Mouse (Mus musculus): ENCODE results near the gene Smyd3. TPM values are rescaled to one million over a fixed set of nuclear protein-coding genes. Genes with fewer than 3 reads are reported as not detected.

The Smyd3 gene
- polyA plus RNA-seq, 1 experiment from 2014 or later, result 12.7 TPM

DNA sequence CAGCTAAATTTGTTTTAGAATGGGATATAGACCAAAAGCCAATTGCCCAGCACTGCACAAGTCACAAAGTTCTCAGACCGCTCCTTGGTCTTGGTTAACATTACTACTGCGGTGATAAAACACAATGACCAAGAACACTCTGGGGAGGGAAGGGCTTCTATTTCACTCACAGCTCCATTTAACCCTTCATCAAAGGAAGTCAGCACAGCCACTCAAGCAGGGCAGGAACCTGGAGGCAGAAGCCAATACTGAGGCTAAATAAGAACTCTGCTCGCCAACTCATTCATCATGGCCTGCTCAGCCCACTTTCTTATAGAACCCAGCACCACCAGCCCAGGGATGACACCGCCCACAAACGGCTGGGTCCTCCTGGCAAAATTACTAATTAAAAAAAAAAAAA is 29.3 kb downstream of the Smyd3 start:
- DNase-seq (ENCODE audit: low read depth, low spot score), result no peak
- POLR2A ChIA-PET, result no interaction called here
- CTCF ChIA-PET, result interaction anchor here (2.3 kb wide), 1 partner anchor 14 kb away, joined by 7 read pairs; no protein-coding TSS in a partner anchor
- H3K27me3 ChIP-seq, result no peaks in the 10 kb centered on the region
- ATAC-seq, result no peak
- no peak for TF ChIP-seq CTCF (IDR thresholded peaks at IDR 0.05)
- in situ Hi-C loops (cut with MboI; ENCODE audit: low pct_unique_long_range_greater_than_20kb), result loop anchor here (25.0 kb wide), 1 partner anchor 801 kb away; no protein-coding TSS in a partner anchor

DNA sequence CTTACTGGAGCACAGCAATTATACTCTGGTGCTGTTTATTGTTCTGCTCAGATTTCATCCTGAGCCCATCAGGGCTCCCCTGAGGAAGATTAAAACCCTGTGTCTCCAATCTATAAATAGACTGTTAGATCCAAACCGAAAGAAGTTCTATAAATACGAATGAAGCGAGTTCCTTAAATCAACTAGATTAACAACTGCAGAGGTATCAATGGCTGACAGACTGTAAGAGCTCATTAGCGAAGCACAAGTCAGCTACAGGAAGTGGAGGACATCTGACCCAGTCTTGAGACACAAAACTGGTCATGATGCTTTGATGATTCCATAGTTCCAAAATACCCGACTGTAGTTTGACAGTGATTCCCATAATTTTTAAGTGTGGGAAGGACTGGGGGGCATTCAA is 29.9 kb downstream of the Smyd3 start:
- no peak for TF ChIP-seq CTCF (IDR thresholded peaks at IDR 0.05)
- no peaks in the 10 kb centered on the region for H3K27me3 ChIP-seq
- no peak for DNase-seq (ENCODE audit: low read depth, low spot score)
- in situ Hi-C loops (cut with MboI; ENCODE audit: low pct_unique_long_range_greater_than_20kb), result loop anchor here (25.0 kb wide), 1 partner anchor 801 kb away; no protein-coding TSS in a partner anchor
- POLR2A ChIA-PET, result no interaction called here
- CTCF ChIA-PET, result interaction anchor here (2.3 kb wide), 1 partner anchor 15 kb away, joined by 7 read pairs; no protein-coding TSS in a partner anchor
- ATAC-seq, result no peak

DNA sequence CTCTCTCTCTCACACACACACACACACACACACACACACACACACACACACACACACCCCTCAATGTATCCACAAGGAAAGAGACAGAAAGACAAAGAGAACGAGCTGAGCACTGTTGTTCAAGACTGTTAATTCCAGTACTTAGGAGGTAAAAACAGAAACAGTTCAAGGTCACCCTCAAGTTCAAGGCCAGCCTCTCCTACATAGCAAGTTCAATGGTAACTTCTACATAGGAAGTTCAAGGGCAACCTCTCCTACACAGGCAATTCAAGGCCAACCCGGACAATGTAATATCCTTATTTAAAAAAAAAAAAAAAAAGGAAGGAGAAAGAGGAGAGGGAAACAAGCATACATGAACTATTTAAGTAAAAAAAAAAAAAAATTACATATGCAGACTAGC is 30.6 kb downstream of the Smyd3 start:
- DNase-seq (ENCODE audit: low read depth, low spot score) (no peak), ATAC-seq (no peak)
- in situ Hi-C loops (cut with MboI; ENCODE audit: low pct_unique_long_range_greater_than_20kb), result loop anchor here (25.0 kb wide), 1 partner anchor 800 kb away; no protein-coding TSS in a partner anchor
- CTCF ChIA-PET, result interaction anchor here (2.3 kb wide), 1 partner anchor 15 kb away, joined by 7 read pairs; no protein-coding TSS in a partner anchor
- H3K27me3 ChIP-seq, result no peaks in the 10 kb centered on the region
- no peak for TF ChIP-seq CTCF (IDR thresholded peaks at IDR 0.05)
- POLR2A ChIA-PET, result no interaction called here

DNA sequence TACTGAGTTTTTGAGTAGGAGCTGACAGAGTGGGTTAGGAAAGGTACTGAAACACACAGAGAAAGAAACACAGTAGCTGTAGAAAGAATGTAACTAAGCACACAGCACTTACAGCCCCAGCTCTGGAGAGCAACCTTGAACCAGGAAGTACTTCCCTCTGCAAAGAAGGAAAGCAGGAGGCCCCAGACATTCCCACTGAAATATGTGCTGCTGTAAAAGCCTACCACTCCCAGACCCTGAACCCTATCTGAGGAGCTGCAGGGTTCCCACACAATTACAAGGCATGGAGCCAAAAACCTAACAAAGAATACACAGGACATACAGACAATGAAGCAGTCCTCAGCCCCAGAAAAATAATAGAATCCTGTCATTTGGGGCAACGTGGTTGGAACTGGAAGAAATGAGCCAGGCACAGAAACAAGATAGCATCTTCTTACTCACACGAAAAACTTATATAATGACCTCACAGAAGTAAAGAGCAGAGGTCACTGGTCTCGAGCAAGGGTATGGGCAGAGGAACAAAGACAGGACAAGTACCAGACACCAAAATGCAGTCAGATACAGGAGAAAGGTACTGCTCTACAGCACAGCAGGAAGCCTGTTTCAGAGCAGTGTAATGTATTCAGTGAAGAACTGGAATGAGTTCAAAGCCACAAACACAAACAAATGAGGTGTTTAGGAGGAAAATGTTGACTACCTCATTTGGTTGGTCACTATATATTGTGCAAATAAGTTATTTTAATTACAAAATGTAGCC is 31.9 kb downstream of the Smyd3 start:
- no peak for ATAC-seq
- TF ChIP-seq CTCF (IDR thresholded peaks at IDR 0.05), result no peak
- ChIA-PET CTCF (no interaction called here), POLR2A (no interaction called here)
- DNase-seq (ENCODE audit: low read depth, low spot score), result no peak
- no peaks in the 10 kb centered on the region for H3K27me3 ChIP-seq
- in situ Hi-C loops (cut with MboI; ENCODE audit: low pct_unique_long_range_greater_than_20kb), result loop anchor here (25.0 kb wide), 1 partner anchor 799 kb away; no protein-coding TSS in a partner anchor

DNA sequence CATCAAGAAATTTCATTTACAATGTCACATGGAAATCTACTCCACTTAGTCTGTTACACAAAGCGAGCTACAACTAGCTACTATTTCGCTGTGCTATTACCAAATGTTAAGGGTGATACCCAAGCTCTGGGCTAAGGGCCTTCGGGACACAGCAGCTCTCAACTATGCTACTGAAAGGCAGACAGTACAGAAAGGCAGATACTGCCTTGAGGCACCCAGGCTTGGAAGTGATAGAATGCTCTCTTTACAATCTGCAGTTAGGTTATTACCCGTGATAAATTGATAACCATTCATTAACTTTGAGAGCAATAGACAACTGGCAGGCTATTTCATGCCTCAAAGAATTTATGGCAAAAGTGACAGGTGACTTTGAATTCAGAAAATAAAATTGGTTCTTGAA is 37.0 kb downstream of the Smyd3 start:
- no peak for ATAC-seq
- in situ Hi-C loops (cut with MboI; ENCODE audit: low pct_unique_long_range_greater_than_20kb), result loop anchor here (25.0 kb wide), 1 partner anchor 794 kb away; no protein-coding TSS in a partner anchor
- ChIA-PET CTCF (interaction anchor here (1.7 kb wide), 1 partner anchor 26 kb away, joined by 3 read pairs; no protein-coding TSS in a partner anchor), POLR2A (no interaction called here)
- TF ChIP-seq CTCF (IDR thresholded peaks at IDR 0.05), result no peak
- H3K27me3 ChIP-seq, result no peaks in the 10 kb centered on the region
- no peak for DNase-seq (ENCODE audit: low read depth, low spot score)

DNA sequence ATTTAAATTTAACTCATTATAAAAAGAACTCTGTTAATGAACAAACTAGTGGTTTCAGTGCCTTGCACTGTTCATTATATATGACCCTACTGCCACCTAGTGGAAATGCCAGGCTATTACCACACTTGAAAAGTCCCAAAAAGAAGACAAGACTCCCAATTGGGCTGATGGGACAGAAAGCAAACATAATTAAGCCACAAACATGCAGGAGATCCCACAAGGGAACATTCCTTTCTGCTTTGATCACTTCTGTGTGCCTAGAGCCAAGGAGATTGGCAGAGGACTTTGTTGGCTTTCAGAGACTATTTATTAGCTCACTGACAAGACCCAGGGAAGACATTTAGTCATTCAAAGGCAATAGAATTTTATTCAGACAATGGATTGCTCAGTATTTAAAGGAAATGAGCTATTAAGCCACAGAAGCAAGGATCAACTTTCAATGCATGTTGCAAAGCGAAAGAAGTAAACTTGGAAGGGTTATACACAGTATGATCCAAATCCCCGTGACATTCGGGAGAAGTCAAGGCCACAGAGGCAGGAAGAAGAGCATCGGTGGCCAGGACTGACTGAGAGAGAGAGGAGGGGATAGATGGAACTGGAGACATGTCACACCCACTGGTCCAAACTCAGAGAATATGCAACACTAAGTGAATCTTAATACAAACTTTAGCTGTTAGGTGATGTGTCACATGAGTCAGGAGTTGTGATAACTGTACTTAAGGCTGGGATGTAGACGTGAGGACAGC is 40.5 kb downstream of the Smyd3 start:
- peak; percentile 74 for TF ChIP-seq CTCF (IDR thresholded peaks at IDR 0.05)
- no peaks in the 10 kb centered on the region for H3K27me3 ChIP-seq
- CTCF ChIA-PET, result interaction anchor here (0.9 to 1.7 kb wide), 11 partner anchors 11 to 1179 kb away, joined by 3 to 8 read pairs (median 3); no protein-coding TSS in a partner anchor
- peak; percentile 89 for ATAC-seq
- POLR2A ChIA-PET, result no interaction called here
- in situ Hi-C loops (cut with MboI; ENCODE audit: low pct_unique_long_range_greater_than_20kb), result loop anchor here (5.0 to 25.0 kb wide), 5 partner anchors 330 to 1010 kb away; partner anchors contain the start of gene Kif26b
- peak; percentile 95 for DNase-seq (ENCODE audit: low read depth, low spot score)

DNA sequence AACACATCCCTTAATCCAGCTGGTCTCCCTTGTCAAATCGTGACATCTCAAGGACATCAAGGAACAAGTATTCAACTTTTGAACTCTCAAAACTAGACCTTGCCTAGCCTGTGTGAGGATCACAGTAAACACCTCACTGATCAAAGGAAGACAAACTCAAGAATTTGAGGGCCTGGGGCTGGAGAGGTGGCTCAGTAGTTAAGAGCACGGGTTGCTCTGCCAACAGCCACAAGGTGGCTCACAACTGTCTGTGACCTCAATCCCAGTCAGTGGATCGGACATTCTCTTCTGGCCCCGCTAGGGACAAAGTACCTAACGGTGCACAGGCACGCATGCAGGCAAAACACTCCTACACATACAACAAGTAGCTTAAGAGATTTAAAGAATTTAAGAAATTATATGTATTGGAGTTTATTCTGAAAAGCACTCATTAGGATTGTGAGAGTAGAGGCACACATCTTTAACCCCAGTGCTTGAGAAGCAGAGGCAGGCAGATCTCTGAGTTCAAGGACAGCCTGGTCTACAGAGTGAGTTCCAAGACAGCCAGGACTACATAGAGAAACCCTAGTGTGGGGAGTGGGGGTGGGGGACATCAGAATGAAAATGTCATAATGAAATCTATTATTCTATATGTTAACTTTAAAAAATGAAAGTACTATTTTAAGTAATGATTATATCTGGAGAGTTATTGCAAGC is 41.2 kb downstream of the Smyd3 start:
- DNase-seq (ENCODE audit: low read depth, low spot score) (no peak), ATAC-seq (no peak)
- H3K27me3 ChIP-seq, result no peaks in the 10 kb centered on the region
- in situ Hi-C loops (cut with MboI; ENCODE audit: low pct_unique_long_range_greater_than_20kb), result loop anchor here (5.0 to 25.0 kb wide), 5 partner anchors 329 to 1009 kb away; partner anchors contain the start of gene Kif26b
- CTCF ChIA-PET, result interaction anchor here (0.9 to 1.7 kb wide), 9 partner anchors 10 to 1179 kb away, joined by 3 to 8 read pairs (median 3); no protein-coding TSS in a partner anchor
- TF ChIP-seq CTCF (IDR thresholded peaks at IDR 0.05), result peak; percentile 55
- POLR2A ChIA-PET, result no interaction called here

DNA sequence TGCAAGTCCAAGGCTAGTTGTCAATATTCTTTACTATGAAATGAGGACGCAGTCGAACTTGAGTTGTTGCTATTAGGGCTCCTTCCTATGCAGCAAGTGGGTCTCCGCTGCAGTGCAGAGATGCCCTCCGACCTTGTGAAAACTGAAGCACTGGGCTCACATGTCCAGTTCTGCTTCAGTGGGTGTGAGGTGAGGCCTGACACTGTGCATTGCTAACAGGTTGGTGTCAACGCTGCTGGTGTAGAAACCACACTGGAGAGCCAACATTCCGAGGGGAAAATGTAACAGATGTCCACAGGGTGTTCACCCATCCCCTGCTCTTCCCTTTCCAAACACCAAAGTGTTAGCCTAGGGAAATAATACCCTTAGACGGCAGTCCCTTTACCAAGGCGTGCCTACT is 43.1 kb downstream of the Smyd3 start:
- POLR2A ChIA-PET, result no interaction called here
- no peaks in the 10 kb centered on the region for H3K27me3 ChIP-seq
- DNase-seq (ENCODE audit: low read depth, low spot score), result no peak
- no peak for TF ChIP-seq CTCF (IDR thresholded peaks at IDR 0.05)
- CTCF ChIA-PET, result no interaction called here
- in situ Hi-C loops (cut with MboI; ENCODE audit: low pct_unique_long_range_greater_than_20kb), result loop anchor here (5.0 to 25.0 kb wide), 5 partner anchors 327 to 1007 kb away; partner anchors contain the start of gene Kif26b
- ATAC-seq, result no peak

DNA sequence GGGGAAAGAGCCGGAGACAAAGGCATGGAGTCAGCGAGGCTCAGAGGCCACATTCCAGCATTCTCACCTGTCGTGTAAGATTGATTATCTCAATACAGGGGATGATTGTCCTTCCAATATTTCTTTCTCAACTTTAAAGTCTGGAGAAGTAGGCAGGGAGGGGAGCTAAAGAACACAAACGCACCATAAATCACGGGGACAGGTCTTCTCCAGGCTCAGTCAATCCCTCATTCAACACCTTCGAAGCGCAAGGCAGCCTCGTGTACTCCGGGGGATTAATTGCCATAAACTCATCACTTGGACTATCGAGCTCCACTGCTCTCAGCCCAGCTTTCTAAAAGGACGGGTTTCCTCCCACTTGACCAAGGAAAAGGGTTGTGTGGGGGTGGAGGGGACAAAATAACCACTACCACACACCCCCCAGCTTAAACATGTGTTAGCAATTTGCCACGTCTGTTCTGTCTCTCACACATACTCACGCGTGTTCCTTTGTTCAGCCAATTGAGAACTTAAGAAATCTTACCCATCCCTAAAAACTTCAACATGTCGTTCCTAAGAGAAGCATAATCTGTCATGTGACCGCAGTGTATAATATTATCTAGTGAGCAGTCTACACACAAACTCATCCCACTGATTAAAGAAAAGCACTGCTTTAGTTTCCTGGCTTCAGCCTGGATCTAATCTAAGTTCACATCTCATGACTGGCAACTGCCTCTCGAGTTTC is 43.8 kb downstream of the Smyd3 start:
- H3K27me3 ChIP-seq, result no peaks in the 10 kb centered on the region
- ChIA-PET CTCF (interaction anchor here (1.0 kb wide), 1 partner anchor 333 kb away, joined by 3 read pairs; no protein-coding TSS in a partner anchor), POLR2A (interaction anchor here (0.6 kb wide), 1 partner anchor 29 kb away, joined by 3 read pairs; no protein-coding TSS in a partner anchor)
- no peak for DNase-seq (ENCODE audit: low read depth, low spot score)
- no peak for ATAC-seq
- no peak for TF ChIP-seq CTCF (IDR thresholded peaks at IDR 0.05)
- in situ Hi-C loops (cut with MboI; ENCODE audit: low pct_unique_long_range_greater_than_20kb), result loop anchor here (10.0 kb wide), 1 partner anchor 509 kb away; no protein-coding TSS in a partner anchor
